Mouse (Mus musculus): ENCODE measurements around the gene Slf1.

GRCm38 (mm10) chr13:77118695-77119094 lies 16.6 kb downstream of the Slf1 start:
- TF ChIP-seq HCFC1 (IDR thresholded peaks at IDR 0.05; ENCODE audit: borderline replicate concordance, insufficient read depth, low read length) = no peak
- TF ChIP-seq ZNF384 (IDR thresholded peaks at IDR 0.05; ENCODE audit: low read depth, low read length) = no peak
